Mouse (Mus musculus) bone marrow, adult 2 months (tissue): ENCODE measurements around the gene Casq2.

Experiments used
- CTCF ChIP-seq: fragments of 200-500 bp; IDR thresholded peaks from 2 replicates; pipeline ENCODE4 v1.5.1; 2011; ENCODE audit warnings: low read length, control low read depth; ENCODE audit not compliant: control insufficient read depth, insufficient read depth
- POLR2A ChIP-seq: fragments of 200-500 bp; IDR thresholded peaks from 2 replicates; pipeline ENCODE4 v1.6.1; 2011; ENCODE audit warnings: low read depth, mild to moderate bottlenecking, control low read depth, low read length, borderline replicate concordance; ENCODE audit not compliant: control insufficient read depth

DNA sequence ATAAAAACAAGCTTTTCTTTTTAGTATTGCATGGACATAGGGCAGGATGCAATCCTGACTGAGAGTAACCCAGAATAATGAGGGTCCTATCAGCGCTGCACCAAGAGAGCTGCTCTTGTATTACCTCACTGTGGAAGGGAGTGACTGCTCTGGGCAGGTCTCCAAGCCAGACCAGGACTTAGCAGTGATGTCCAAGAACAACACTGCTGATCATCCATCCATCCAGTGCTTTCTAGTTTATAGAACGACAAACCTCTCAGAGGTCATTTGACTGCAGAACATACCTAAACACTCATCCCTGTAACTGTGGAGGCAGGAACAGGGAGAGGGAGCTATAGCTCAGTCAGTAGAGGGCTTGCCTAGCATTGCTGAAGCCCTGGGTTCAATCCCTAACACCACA is 106.4 kb downstream of the Casq2 start:
- TF ChIP-seq CTCF (no peak), POLR2A (no peak)
